Mouse (Mus musculus): Measurements from ENCODE around the gene Arhgap30.
A peak's percentile ranks its signal among the peaks of the same experiment; 100 is the strongest.

The Arhgap30 gene

DNA sequence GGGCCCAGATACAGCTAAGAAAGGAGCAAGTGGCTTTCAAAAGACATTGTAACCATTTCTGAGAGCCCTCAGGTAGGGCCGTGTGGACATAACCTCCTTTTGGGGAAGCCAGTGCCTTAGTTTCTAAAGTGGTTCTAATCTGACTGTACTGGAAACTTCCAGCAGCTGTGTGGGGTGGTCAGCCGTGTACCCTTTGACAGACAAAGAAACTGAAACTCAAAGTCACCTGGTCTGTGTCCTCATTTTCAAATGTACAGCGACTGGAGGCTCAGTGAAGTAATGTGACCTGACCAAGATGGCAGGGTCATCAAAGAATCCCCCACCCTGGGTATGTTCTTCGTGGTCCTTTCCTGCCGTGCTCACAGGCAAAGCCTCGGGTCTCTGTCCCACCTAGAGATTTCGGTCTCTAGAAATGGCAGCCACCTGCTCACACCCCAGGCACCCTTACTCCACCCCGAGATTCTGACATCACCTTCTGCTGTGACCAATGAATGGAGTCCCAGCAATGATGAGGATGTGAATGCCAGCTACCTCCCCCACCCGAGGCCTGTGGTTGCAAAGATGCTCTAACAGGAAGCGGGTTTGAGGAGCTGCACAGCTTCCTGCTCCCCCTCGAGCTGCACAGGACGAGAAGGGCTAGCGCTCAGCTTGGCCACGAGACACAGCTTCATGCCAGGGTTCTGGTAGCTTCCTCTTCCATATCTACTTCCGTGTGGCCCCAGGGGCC, at the start of gene Arhgap30:
Gene Arhgap30 (plus strand): TSS at position 579 of the 727 bp plus-strand sequence.
- DNase-seq, result no peak

DNA sequence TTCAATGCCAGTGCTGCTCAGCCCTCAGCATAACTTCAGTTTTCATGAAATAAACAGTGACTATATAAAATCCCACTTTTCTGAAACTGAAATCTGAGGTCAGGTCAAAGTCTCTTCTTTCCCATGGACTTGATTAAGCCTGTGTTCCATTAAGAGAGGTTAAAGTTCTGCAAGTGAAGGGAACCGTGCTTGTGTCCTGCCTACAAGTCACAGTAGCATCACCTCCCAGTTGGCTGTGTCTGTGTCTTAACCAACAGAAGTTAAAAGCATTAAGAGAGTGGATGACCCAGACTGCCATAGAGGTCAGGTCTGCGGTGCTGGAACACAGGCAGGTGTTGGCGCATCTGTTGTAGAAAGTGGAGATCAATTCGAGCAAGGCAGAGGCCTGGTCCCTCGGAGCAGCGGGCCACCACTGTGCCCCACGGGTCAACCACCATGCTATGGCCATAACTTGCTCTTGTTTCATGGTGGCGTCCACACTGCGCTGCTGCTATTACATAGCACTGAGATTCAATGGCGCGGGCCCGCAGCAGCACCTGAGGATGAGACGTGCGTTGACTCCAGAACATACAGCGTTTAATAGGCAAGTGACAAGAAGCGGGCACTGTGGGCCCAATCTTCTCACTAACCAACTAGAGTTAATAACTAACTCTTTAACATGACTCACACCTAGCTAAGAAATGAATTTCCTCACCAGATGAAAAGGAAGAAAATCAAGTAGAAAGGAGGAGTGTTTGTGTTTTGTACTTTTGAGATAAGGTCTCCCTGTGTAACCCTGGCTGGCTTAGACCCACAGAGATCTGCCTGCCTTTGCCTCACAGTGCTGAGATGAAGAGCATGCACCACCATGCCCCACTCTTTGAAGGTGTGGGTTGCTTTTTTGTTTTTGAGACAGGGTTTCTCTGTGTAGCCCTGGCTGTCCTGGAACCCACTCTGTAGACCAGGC, 46.2 kb upstream of the Arhgap30 start:
- DNase-seq, result no peak

DNA sequence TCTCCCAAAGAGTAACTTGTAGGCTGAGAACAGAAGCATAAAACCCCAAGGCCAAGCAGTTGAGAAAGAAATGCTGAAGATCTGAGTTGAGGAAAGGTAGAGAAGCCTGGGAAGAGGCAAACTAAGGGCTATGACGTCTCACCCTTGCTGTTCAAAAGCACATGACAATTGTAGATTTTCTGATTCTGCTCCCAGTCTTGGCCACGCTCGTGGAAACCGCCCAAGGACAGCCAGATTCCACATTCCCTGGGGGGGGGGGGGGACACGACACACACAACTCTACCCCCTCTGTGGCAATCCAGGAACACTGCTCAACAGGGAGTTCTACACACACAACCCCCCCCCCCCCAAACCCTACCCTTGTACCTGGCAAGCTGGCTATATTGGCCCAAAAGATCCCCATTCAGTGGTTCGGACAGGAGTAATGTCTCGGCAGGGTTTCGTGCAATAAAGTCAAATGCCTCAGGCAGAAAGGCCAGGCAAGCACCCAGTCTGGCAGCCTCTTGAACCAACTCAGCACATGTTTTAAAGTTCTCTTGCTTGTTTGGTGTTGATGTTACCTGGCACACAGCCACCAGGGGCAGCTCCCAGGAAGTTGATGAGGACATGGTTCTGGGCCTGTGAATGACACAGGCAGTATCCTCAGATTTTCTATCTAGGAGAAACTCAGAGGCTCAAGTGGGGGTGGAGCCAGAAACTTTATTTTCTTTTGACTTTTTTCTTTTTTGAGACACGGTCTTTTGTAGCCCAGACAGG, 44.7 kb upstream of the Arhgap30 start:
- DNase-seq, result no peak

DNA sequence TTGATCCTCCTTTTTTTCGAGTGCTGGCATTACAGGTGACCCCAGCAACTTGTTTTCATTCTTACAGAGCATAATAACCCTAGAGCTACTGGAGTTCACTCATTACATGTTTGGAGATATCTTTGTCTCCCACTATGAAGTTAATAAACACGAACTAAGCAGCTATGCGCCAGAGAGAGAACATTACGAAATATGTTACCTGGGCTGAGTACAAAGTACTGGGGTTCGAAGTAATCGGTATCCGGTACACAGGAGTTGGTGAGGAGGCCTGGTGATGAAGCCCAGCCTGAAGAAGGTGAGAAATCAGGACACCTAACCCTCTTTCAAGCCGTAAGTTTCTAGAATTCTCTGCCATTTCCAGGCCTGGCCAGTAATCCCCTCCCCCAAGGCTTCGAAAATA, 44.0 kb upstream of the Arhgap30 start:
- no peak for DNase-seq

DNA sequence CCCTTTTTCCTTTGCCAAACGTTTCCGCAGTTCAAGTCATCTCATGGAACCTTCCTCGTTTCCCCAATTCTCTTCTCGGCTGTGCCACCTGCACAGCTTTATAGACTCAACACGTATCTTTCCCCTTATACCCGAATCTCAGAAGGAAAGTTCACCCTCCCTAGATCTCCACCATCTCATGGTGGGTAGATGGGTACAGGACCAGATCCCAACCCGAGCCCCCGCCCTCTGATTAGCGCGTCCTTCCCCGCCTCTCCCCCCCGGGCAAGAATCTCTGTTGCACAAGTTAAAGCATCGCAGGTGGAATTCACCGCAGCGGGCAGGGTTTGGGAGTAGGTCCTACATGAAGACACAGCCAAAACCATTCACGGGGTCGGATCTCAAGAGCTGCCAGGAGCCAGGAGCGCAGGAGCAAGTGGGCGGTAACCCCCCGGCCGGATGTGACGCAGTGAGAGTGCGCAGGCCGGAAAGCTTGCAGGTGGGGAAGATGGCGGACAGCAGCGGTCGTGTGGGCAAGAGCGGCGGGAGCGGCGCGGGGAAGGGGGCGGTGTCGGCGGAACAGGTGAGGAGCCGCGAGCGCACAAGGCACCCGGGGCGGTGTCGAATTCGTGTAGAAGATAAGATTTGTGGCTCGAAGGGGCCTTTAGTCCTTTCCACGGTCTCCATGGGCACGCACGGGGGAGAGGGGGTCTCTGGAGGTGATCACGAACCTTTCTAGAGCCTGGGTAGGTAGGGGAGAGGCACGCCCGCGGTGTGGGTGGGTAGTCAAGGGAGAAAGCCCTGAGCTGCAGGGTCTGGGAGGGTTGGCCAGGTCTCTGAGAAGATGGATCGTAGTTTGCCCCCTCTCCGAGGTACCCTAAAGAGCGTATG, 43.3 kb upstream of the Arhgap30 start, which contains the start of the genes Nit1 and Pfdn2:
Gene Nit1 (minus strand): TSS at position 422 of the 870 bp plus-strand sequence.
Gene Pfdn2 (plus strand): TSS at position 446 of the 870 bp plus-strand sequence.
- peak; percentile 84 for DNase-seq

DNA sequence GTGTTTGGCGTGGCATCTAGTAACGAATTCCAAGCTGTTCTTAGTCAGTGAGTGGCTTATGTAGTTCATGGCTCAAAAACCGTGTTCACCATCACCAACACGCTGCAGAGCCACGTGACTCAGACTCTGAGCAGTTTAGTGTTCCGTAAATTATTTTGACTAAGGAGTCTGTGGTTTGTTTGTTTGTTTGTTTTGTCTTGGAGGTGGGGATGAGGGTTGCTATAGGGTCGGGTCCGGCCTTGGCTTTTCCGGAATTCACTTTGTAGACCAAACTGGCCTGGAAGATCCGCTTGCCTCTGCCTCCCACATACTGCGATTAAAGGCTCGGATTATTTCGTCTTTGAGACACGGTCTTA, 42.7 kb upstream of the Arhgap30 start:
- DNase-seq, result no peak

DNA sequence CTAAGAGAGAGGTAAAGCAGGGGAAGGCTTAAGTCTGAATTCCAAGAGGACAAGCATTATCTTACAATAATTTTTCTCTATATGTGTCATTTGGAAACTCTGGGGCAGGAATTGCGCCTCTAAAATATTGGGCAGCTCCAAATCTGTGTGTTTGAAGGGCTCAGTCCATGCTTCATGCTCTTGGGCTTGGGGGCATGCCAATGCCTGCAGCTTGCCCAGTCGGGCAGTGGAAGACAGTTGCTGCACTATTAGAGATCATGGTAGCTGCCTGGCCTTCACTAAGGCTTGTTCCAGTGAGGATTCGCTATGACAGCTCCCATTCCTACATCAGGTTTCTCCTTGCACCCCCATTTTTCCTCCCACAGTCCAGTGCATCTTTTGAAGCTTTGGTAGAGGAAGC, 40.1 kb upstream of the Arhgap30 start:
- DNase-seq, result no peak

DNA sequence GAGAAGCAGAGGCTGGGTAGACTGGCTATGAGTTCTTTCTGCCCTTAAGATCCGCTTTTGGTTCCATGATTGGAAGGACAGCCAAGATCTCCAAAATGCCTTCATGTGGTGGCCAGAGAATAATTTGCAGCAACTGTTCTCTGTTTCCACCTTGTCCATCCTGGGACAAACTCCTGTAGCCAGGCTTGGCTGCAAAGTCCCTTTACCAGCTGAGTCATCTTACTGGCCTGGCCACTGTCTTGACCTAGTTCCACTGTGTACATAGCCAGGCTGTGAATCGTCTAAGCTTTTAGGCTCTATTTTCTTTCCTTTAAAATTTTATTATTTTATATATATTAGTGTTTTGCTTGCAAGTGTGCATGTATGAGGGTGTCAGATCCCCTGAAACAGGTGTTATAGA, 39.5 kb upstream of the Arhgap30 start:
- DNase-seq, result no peak

DNA sequence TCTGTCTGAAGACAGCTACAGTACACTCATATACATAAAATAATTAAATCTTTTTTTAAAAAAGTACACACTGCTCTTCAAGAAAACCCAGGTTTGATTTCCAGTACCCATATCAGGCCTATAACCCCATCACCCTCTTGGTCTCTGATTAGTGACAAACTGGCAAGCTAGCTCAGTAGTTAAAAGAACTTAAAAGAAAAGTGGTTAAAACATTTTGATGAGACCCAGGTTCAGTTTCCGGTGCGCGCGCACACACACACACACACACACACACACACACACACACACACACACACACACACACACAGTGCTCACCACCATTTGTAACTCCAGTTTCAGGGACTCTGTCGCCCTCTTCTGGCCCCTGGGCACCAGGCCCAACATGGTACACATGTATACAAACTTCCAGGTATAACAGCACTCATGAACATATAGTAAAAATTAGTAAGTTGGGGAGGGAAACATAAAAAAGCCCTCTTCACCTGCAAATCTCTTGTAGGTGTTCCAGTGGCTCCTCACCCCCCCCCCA, 32.9 kb upstream of the Arhgap30 start:
- no peak for DNase-seq

DNA sequence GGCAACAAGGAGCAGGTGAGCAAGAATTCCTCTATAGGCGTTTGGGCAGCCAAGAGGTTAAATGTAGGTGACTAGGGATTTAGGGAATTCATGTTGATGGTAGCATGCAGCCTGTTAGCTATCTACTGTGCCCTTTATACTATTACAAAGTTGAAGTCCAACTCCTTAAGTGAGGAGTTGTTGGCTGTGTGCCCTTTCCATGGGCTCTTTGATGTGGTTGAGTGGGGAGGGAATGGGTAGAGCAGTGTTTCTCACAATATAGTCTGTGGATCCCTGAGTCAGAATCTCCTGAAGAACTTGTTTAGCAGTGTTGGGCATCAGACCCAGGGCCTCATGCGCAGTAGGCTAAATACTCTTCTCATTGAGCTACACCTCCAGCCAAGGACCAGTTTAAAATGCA, 31.9 kb upstream of the Arhgap30 start:
- no peak for DNase-seq

DNA sequence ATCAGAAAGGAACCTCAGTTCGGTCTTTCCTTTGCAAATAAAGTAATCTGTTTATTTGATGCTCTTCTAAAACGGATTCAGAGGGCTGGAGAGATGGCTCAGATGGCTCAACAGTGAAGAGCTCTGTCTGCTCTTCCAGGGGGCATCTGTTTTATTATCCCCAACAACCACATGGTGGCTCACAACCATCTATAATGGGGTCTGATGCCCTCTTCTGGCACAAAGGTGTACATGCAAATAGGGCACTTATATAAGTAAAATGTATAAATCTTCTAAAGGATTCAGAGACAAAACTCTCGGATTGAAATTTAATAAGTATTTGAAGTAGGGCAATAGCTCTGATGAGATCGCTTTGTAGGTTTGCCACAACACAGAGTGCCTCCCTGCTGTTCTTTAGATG, 30.3 kb upstream of the Arhgap30 start:
- peak; percentile 34 for DNase-seq

DNA sequence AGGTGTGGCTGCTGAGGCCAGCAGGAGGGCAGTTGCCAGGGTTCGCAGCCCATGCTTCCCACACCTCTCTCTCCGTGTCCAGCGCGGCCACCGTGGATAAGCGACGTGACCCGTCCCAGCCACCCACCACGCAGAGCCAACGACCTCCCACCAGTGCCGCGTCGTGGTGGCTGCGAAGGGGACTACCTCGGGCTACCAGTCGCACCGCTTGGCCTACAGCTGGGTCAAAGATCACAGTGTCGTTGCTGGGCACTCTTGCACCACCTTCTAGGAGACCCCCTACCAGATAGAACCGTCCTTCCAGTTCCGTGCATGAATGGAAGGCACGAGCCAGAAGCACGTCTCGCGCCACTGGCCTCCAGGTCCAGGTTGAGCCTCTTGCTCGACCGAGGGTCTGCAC, 28.5 kb upstream of the Arhgap30 start:
- DNase-seq, result peak; percentile 41

DNA sequence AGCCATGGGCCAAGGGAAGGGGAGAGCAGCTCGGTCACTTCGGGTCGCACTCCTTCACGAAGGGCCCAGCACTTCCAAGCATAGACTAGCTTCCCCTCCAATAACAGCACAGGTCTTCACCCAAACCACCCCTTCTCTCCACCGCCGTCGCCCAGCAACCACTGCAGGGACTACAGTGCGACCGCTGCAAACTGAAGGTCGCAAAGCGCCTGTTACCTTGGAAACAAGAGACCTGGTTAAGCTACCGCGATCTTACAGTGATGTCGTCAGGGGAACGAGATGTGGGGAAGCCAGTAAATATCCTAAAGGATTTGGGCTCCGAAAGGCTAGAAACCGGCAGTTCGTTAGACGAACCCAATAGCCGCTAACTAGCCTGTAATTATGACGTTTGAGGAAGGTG, 28.1 kb upstream of the Arhgap30 start, which contains the start of gene Klhdc9:
Gene Klhdc9 (minus strand): TSS at position 143 of the 400 bp plus-strand sequence.
- DNase-seq, result peak; percentile 83

DNA sequence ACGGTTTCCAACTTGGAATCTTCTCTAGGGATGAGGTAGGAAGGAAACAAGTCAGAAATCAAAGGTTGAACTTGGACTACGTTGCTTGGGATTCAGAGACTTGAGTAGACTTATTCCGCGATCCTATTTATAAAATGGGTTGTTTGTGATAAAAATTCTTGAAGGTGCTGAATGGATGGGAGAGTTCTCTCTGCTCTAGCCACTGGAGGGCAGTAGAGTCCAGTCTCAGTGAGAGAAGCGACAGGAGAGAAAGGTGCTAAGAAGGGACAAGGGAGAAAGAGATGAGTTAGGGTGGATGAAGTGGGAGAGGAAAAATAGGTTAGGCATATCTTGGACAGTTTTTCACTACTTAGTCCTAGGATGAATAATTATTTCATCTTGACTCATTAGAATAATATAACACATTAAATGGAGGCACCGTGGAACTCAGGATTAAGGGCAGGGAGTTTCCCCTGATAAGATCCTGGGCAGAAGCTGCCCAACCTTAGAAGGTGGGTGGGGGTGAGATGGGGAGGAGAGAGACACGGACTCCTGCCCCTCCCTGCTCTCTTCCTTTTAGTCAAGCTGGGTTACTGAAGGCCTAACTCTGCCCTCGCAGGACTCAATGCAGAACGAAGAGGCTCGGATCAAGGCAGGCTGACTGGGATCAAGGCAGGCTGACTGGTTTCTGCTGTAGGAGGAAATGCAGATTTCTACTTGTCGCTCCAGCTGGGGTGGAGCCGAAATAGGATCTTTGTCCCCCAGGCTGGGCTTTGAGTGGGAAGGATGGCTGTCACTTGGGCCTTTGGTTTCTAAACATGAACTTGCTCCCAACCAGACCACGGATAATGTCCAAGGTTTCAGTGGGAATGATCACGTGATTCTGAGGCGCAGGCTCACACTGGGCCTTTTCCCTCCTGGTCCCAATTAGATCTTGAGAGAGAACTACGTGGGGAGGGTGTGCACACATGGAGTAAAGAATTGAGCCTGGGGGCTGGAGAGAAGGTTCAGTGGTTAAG, 27.3 kb upstream of the Arhgap30 start:
- DNase-seq, result peak; percentile 76

DNA sequence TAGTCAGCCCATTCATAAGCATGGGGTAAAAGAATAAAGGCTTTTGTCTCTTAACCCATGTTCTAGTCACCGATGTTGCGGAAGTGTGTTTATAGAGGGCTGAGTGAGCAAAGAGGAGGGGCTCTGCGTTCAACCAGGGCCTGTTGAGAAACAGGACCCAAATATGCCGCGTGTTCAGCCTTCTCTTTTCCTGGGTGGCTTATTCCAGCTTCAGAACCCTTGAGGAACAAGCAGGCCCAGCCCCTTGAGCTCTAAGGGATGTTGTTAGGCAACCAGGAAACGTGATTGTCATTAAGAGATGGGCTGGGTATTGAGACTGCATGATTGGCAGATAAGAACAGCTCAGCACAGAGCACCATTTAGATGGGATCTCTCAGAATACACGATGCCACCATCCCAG, 22.8 kb upstream of the Arhgap30 start:
- no peak for DNase-seq

DNA sequence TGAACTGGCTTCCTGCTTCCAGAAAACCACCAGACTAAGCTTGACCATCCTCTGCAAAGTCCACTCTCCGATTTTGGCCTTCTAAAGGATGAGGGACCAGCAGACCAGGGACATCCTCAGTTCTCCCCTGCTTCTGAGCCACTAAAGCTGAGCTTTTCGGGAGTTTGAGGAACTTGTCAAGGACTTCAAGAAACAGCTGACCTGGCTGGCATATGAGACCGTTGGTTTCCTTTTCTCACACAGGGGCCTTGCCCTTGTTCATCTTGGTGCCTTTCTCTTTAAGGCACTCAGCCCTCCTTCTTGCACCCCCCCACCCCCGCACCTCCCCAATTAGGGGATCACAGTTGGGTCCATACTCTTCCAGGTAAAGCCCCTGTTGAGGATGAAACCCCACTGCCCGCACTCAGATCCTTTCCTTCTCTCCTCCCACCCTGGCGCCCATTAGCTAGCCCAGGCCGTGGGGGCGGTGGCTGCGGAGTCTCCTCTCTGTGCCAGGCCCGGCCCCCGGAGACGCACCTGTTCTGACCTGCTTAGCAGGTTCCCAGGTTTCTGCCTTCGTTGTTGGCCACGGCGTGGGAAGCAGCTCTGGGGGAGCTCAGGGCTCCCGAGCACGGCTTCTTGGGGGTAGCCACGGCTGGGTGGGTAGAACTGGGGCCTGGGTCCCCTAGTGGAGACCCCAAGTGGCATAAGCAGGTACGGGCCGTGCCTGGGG, 18.8 kb upstream of the Arhgap30 start, which contains the start of gene Nectin4:
Gene Nectin4 (plus strand): TSS at position 255 of the 712 bp plus-strand sequence.
- no peak for DNase-seq

DNA sequence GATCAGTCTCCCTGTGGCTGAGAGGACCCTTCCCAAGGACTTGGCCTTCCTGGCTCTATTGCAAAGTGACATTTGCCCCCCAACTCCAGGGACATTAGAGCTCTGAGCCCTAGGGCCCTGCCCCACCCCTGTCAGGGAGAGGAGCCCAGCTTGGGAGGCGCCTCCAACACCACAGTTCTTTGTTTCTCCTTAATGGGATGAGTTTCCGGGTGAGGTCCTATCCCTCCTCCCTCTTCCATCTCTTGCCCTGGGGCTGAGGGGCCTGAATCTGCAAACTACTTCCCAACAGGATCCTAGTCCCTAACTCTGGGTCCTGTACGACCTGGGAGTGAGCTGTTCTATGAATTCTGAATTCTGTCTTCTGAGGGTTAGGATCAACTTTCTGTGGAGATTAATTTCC, 15.9 kb upstream of the Arhgap30 start:
- DNase-seq, result no peak

DNA sequence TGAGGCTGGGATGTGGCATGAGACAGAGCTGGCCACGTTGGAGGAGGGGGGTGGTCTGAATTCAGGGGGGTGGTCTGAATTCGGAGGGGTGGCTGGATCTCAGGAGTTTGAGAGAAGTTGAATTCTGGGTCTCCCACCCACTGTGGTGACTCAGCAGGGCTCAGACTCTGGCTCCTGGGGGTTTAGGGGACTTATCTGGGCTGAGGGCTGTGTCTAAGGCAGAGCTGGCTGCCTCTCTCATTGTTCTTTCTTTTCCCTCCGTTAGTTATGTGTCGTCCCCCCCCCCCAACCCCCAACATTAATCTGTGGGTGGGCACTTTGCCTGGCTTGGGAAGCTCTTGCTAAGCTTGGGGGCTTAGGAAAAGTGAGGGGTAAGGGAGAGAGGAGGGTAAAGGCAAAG, 14.8 kb upstream of the Arhgap30 start:
- no peak for DNase-seq

DNA sequence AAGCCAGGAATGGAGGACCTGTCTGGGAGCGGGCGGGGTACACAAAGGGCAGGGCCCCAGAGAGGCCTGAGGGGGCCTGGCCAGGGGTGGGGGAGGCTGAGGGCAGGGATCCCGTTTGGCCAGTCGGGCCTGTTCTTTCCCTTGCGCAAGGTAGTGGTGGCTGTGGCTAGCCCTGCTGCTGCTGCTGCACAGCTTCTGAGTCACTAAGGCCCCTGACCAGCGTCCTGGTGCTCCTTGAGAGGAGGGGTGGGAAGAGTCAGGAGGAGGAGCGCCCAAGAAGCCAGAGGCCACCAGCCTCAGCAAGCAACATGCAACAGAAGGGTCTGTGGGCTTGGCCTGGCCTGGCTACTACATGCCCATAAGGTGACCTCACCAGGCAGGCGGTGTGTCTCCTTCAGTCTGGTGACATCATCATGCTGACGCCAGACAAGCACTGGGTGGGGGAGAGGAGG, 13.1 kb upstream of the Arhgap30 start:
- DNase-seq, result no peak

DNA sequence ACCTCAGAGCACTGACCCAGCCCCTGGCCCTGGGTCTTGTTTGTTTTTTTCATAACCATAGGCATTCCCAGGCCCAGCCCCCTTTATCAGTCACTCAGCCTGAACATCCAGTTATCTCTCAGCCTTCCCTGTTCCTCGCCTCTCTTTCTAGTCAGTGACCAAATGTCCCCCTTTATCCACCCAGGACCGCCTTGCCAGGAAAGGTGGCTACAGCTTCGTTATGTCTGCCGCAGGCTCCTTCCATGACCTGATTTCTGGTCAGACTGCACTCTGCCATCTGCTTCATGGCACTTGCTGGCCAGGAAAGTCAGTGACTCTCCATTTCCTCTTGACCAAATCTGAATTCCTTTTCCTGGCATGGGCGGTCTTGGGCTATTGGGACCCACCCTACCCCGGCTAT, 10.5 kb upstream of the Arhgap30 start:
- peak; percentile 45 for DNase-seq
